Mouse (Mus musculus): ENCODE data around the gene Cpa2.

DNA sequence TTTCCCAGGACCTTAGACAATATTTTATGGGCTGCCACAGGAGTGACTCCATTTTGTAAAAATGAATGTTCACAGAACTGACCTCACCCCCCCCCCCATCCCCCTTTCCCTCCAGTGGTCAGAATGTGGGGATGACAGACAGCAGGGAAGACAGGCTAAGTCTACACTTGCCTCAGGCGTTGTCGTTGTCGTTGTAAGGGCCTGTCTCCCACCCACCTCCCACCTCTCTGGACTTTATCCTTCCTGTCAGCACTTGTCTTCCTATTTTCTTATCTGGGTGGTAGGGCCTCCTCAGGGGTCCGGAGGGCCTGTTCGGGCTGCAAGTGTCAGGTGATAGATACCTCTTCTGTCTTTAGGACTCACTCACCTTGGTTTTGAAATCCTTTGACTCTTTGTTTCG is 895 bp downstream of the Cpa2 start:
- TF ChIP-seq CTCF (conservative IDR thresholded peaks at IDR 0.05; ENCODE audit: low read length), result no peak
- TF ChIP-seq POU5F1 (IDR thresholded peaks at IDR 0.05; ENCODE audit: borderline replicate concordance, low read length), result no peak

Measured in E14TG2a.4 (cell line).